Mouse (Mus musculus) heart, adult 2 months (tissue): ENCODE measurements around the gene Olfr461. TPM values are rescaled to one million over a fixed set of nuclear protein-coding genes. Genes with fewer than 3 reads are reported as not detected.
A peak's percentile ranks its signal among the peaks of the same experiment; 100 is the strongest.

ENCODE experiments used
- DNase-seq, 2 experiments: peaks; one replicate each; pipeline ENCODE4 v3.0.0; 2021
- H3K27ac ChIP-seq: fragments of 200-600 bp; 2 replicates; pipeline ENCODE4 v1.8.1; 2022
- H3K27me3 ChIP-seq: fragments of 200-500 bp; 2 replicates; pipeline ENCODE4 v1.6.1; 2012; ENCODE audit warnings: mild to moderate bottlenecking, low read length, inconsistent platforms, mixed read lengths; ENCODE audit not compliant: control insufficient read depth, insufficient read depth
- H3K36me3 ChIP-seq: fragments of 200-500 bp; 2 replicates; pipeline ENCODE4 v1.6.1; 2012; ENCODE audit warnings: low read length, inconsistent platforms; ENCODE audit not compliant: control insufficient read depth, insufficient read depth
- H3K4me1 ChIP-seq: fragments of 200-500 bp; 2 replicates; pipeline ENCODE4 v1.6.1; 2011; ENCODE audit warnings: low read length; ENCODE audit not compliant: control insufficient read depth, insufficient read depth
- H3K4me3 ChIP-seq: fragments of 200-600 bp; 2 replicates; pipeline ENCODE4 v1.8.1; 2022
- H3K79me2 ChIP-seq: fragments of 200-500 bp; replicated peaks from 2 replicates; pipeline ENCODE4 v1.6.1; 2012; ENCODE audit warnings: mild to moderate bottlenecking, inconsistent platforms, low read length, moderate library complexity, mixed read lengths; ENCODE audit not compliant: control insufficient read depth, insufficient read depth
- H3K9ac ChIP-seq: fragments of 200-500 bp; 2 replicates; pipeline ENCODE4 v1.6.1; 2012; ENCODE audit warnings: low read depth, mild to moderate bottlenecking, control low read depth, inconsistent platforms, low read length, mixed read lengths
- CTCF ChIP-seq: fragments of 200-600 bp; IDR thresholded peaks from 2 replicates; pipeline ENCODE4 v1.8.1; 2022; ENCODE audit warnings: antibody characterized with exemption, mild to moderate bottlenecking, moderate library complexity
- EP300 ChIP-seq: fragments of 200-500 bp; IDR thresholded peaks from 2 replicates; pipeline ENCODE4 v1.6.1; 2011; ENCODE audit warnings: low read depth, low read length, control low read depth; ENCODE audit not compliant: insufficient read depth
- POLR2A ChIP-seq: fragments of 200-500 bp; IDR thresholded peaks from 2 replicates; pipeline ENCODE4 v1.6.1; 2011; ENCODE audit warnings: mild to moderate bottlenecking, low read depth, low read length, control low read depth; ENCODE audit not compliant: insufficient read depth
- WGBS: fragments of 180-500 bp; shearing (Covaris S2); methylation state at CpG from one replicate; pipeline ENCODE4 v1.1.7; 2018; 5-methylcytosine and 5-hydroxymethylcytosine counted together
- intact Hi-C: fragments of 180-260 bp; cut with DNase I; formaldehyde crosslinking; loops from one replicate; pipeline ENCODE4 v1.15.1; 2025
- polyA plus RNA-seq: library from polyadenylated mRNA; depleted of rRNA; stranded (reverse); fragments of >200 nt; gene quantifications from 2 replicates; pipeline ENCODE4 v1.2.3, GENCODE M21; 2012; rRNA removed
- total RNA-seq, 2 experiments: library from RNA; stranded (reverse); gene quantifications; 2 replicates each; pipeline ENCODE4 v1.2.3; 2021

Olfr461 gene
- total and polyA plus RNA-seq, 3 experiments = not detected

GRCm38 (mm10) chr6:40576305-40576704 lies 21.5 kb upstream of the Olfr461 start:
- Histone ChIP-seq H3K4me3 (no peak overlapping the region), H3K4me1 (no peaks in the 10 kb centered on the region; the same call in 1 of the 2 replicates), H3K27ac (no peak overlapping the region), H3K79me2 (no peaks in the 10 kb centered on the region), H3K9ac (no peak overlapping the region), H3K36me3 (no peaks in the 10 kb centered on the region), H3K27me3 (no peaks in the 10 kb centered on the region)
- WGBS = 84% methylated on average over 1 of the region's 1 CpGs
- DNase-seq = no peak
- no peak for TF ChIP-seq CTCF
- no peak for TF ChIP-seq POLR2A
- no peak for TF ChIP-seq EP300
- intact Hi-C loops = no loop called here

GRCm38 (mm10) chr6:40573618-40574017 lies 18.8 kb upstream of the Olfr461 start:
- Histone ChIP-seq H3K27ac (no peak overlapping the region), H3K9ac (no peak overlapping the region), H3K27me3 (no peaks in the 10 kb centered on the region), H3K4me3 (no peak overlapping the region), H3K4me1 (no peaks in the 10 kb centered on the region; the same call in 1 of the 2 replicates), H3K79me2 (no peaks in the 10 kb centered on the region), H3K36me3 (no peaks in the 10 kb centered on the region)
- peak in 1 of 2 experiments; percentile 2 for DNase-seq
- intact Hi-C loops = no loop called here
- no peak for TF ChIP-seq EP300
- TF ChIP-seq CTCF = no peak
- no peak for TF ChIP-seq POLR2A
- 40% methylated on average over 3 of the region's 3 CpGs for WGBS

- intact Hi-C loops = no loop called here
- TF ChIP-seq CTCF (no peak), EP300 (no peak), POLR2A (no peak)
- 80% methylated on average over 3 of the region's 3 CpGs for WGBS
Measured at GRCm38 (mm10) chr6:40569187-40569586, 14.3 kb upstream of the Olfr461 start, which contains the start of gene Olfr460. Gene Olfr460 (plus strand): TSS chr6:40569487.

GRCm38 (mm10) chr6:40544690-40545089 lies 10.2 kb downstream of the Olfr461 start:
- Histone ChIP-seq H3K9ac (no peak overlapping the region), H3K4me1 (no peaks in the 10 kb centered on the region), H3K79me2 (no peaks in the 10 kb centered on the region), H3K4me3 (no peak overlapping the region), H3K27ac (no peak overlapping the region), H3K36me3 (no peaks in the 10 kb centered on the region), H3K27me3 (no peaks in the 10 kb centered on the region)
- DNase-seq = no peak
- no peak for TF ChIP-seq CTCF
- TF ChIP-seq EP300 = no peak
- TF ChIP-seq POLR2A = no peak
- WGBS = 69% methylated on average over 10 of the region's 10 CpGs
- intact Hi-C loops = no loop called here

More at GRCm38 (mm10) chr6:40569187-40569586, 14.3 kb upstream of the Olfr461 start, which contains the start of gene Olfr460:
- Histone ChIP-seq H3K4me1 (no peaks in the 10 kb centered on the region; the same call in 1 of the 2 replicates), H3K27ac (no peak within 1 kb of the TSS), H3K79me2 (no peaks in the 10 kb centered on the region), H3K36me3 (no peaks in the 10 kb centered on the region), H3K9ac (no peak within 1 kb of the TSS), H3K4me3 (no peak within 1 kb of the TSS), H3K27me3 (no peaks in the 10 kb centered on the region)
- no peak for DNase-seq

- H3K79me2 ChIP-seq = no peaks in the 10 kb centered on the region
- no peaks in the 10 kb centered on the region for H3K4me1 ChIP-seq
- H3K36me3 ChIP-seq = no peaks in the 10 kb centered on the region
- H3K27me3 ChIP-seq = no peaks in the 10 kb centered on the region
- TF ChIP-seq CTCF (no peak), POLR2A (no peak), EP300 (no peak)
- H3K9ac ChIP-seq = no peak within 1 kb of the TSS
- no peak for DNase-seq
- WGBS = 71% methylated on average over 1 of the region's 1 CpGs
- intact Hi-C loops = no loop called here
- H3K27ac ChIP-seq = no peak within 1 kb of the TSS
- H3K4me3 ChIP-seq = no peak within 1 kb of the TSS
Measured at GRCm38 (mm10) chr6:40519408-40519807, 35.4 kb downstream of the Olfr461 start, which contains the start of gene Prss37. Gene Prss37 (minus strand): TSS chr6:40519508.

- H3K27me3 ChIP-seq = no peaks in the 10 kb centered on the region
- DNase-seq = no peak
- TF ChIP-seq CTCF = no peak
- no peak for TF ChIP-seq POLR2A
- H3K9ac ChIP-seq = no peak within 1 kb of the TSS
- intact Hi-C loops = no loop called here
- no peak within 1 kb of the TSS for H3K27ac ChIP-seq
- H3K4me3 ChIP-seq = no peak within 1 kb of the TSS
- H3K79me2 ChIP-seq = no peaks in the 10 kb centered on the region
- WGBS = 84% methylated on average over 3 of the region's 3 CpGs
- no peaks in the 10 kb centered on the region for H3K4me1 ChIP-seq
- no peaks in the 10 kb centered on the region for H3K36me3 ChIP-seq
Measured at GRCm38 (mm10) chr6:40493229-40493628, 61.6 kb downstream of the Olfr461 start, which contains the start of gene Tas2r108. Gene Tas2r108 (plus strand): TSS chr6:40493529.

Other genes starting within 250 kb of the Olfr461 start
- gene Agk, start 229.9 kb downstream of the Olfr461 start, total RNA-seq = 10 to 100 TPM; 16.6 to 17.5 TPM
- 10.7 and 17.4 TPM in 2 replicates for gene Agk, start 229.9 kb downstream of the Olfr461 start, polyA plus RNA-seq
- gene E330009J07Rik, start 118.9 kb downstream of the Olfr461 start, total RNA-seq = 1 to 10 TPM; 2.5 to 4.5 TPM
- gene E330009J07Rik, start 118.9 kb downstream of the Olfr461 start, polyA plus RNA-seq = 1.7 and 3.5 TPM in 2 replicates
- gene Wee2, start 116.0 kb downstream of the Olfr461 start, total RNA-seq = not detected
- not detected in 2 replicates for gene Wee2, start 116.0 kb downstream of the Olfr461 start, polyA plus RNA-seq
- gene Ssbp1, start 83.7 kb downstream of the Olfr461 start, total RNA-seq = 10 to 100 TPM; 32.0 to 36.5 TPM
- 12.7 and 18.3 TPM in 2 replicates for gene Ssbp1, start 83.7 kb downstream of the Olfr461 start, polyA plus RNA-seq
- gene Tas2r137, start 63.8 kb downstream of the Olfr461 start, total RNA-seq = not detected
- 0.15 TPM in 1 of 2 replicates, not detected in the other for gene Tas2r137, start 63.8 kb downstream of the Olfr461 start, polyA plus RNA-seq
- gene Tas2r108, start 61.5 kb downstream of the Olfr461 start, total RNA-seq = not detected
- gene Tas2r108, start 61.5 kb downstream of the Olfr461 start, polyA plus RNA-seq = not detected in 2 replicates
- gene Prss37, start 35.5 kb downstream of the Olfr461 start, total RNA-seq = not detected
- 0.10 TPM in 1 of 2 replicates, not detected in the other for gene Prss37, start 35.5 kb downstream of the Olfr461 start, polyA plus RNA-seq
- gene Olfr460, start 14.4 kb upstream of the Olfr461 start, total RNA-seq = not detected
- gene Olfr460, start 14.4 kb upstream of the Olfr461 start, polyA plus RNA-seq = not detected in 2 replicates
- 1 to 10 TPM in 1 of 2 experiments, under 1 TPM in 1; 0.68 to 1.9 TPM for gene Clec5a, start 30.8 kb upstream of the Olfr461 start, total RNA-seq
- gene Clec5a, start 30.8 kb upstream of the Olfr461 start, polyA plus RNA-seq = 0.47 and 1.0 TPM in 2 replicates
- not detected for gene Tas2r138, start 58.3 kb upstream of the Olfr461 start, total RNA-seq
- gene Tas2r138, start 58.3 kb upstream of the Olfr461 start, polyA plus RNA-seq = not detected in 2 replicates
- under 1 TPM in 1 of 2 experiments, not detected in 1; 0.20 TPM for gene Mgam, start 73.8 kb upstream of the Olfr461 start, total RNA-seq
- 0.08 and 0.41 TPM in 2 replicates for gene Mgam, start 73.8 kb upstream of the Olfr461 start, polyA plus RNA-seq